Mouse (Mus musculus): ENCODE data around the gene Sez6l2. TPM values are rescaled to one million over a fixed set of nuclear protein-coding genes. Genes with fewer than 3 reads are reported as not detected.

The Sez6l2 gene
- polyA plus RNA-seq, 1 experiment from 2014 or later, result 30.6 TPM

- Histone ChIP-seq H3K9ac (replicated peaks; ENCODE audit: low read depth, low read length) (0 out of 2 replicates have a peak overlapping the region, but pooled peaks have one; percentile 19), H3K36me3 (ENCODE audit: control insufficient read depth, insufficient read depth) (peaks cover 4% of the 10 kb centered on the region; the same call in 1 of the 2 replicates), H3K27ac (ENCODE audit: low read length) (peak overlapping the region; percentile 91), H3K4me2 (ENCODE audit: low read length) (no peak overlapping the region), H3K27me3 (replicated peaks; ENCODE audit: control insufficient read depth, insufficient read depth, low read length) (no peaks in the 10 kb centered on the region), H3K4me1 (replicated peaks; ENCODE audit: control insufficient read depth, insufficient read depth, low read length) (peaks cover 13% of the 10 kb centered on the region), H3K9me3 (ENCODE audit: control insufficient read depth, low read length) (no peaks in the 10 kb centered on the region), H3K4me3 (replicated peaks; ENCODE audit: low read length) (no peak overlapping the region)
- ATAC-seq, result peak; percentile 91
- WGBS, result 62% methylated on average over 9 of the region's 9 CpGs
Observed at GRCm38 (mm10) chr7:127008239-127009019, 58.1 kb downstream of the Sez6l2 start.

DNA sequence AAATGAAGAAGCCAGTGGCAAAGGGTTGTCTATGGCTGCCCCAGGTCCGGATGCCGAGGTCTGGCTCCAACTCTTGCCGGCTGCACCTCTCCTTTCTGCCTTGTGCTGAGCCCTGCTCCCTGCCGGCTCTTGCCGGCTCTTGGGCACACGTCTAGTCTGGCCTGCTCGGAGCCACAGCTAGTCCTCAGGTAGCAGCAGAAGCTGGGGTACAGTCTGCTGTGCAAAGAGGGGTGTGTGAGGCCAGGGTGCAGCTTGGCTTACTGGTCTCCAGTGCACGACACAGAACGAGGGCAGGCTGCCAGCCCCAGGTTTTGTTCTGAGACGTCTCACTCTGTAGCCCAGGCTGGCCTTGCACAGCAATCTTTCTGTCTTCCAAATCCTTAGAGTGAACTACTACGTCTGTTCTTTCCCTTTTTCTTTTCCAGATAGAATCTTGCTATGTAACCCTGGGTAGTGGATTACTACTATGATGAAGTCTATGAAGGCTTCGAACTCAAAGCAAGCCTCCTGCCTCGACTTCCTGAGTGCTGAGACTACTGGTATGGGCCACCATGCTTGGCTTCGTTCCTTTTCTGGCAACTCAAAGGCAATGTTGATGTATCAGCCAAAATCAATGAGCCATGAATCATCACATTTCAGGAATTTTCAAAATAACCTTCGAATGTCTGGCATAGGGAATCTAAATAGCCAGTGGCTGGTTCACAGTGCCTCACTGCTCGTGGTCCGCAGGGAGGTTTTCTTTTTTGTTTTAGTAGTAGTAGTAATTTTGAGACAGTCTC, 59.1 kb downstream of the Sez6l2 start:
- H3K27ac ChIP-seq (ENCODE audit: low read length), result peak overlapping the region; percentile 91
- peaks cover 8% of the 10 kb centered on the region; the same call in 1 of the 2 replicates for H3K36me3 ChIP-seq (ENCODE audit: control insufficient read depth, insufficient read depth)
- H3K9ac ChIP-seq (replicated peaks; ENCODE audit: low read depth, low read length), result no peak overlapping the region; the same call in 1 of the 2 replicates
- no peaks in the 10 kb centered on the region for H3K9me3 ChIP-seq (ENCODE audit: control insufficient read depth, low read length)
- H3K27me3 ChIP-seq (replicated peaks; ENCODE audit: control insufficient read depth, insufficient read depth, low read length), result no peaks in the 10 kb centered on the region
- H3K4me1 ChIP-seq (replicated peaks; ENCODE audit: control insufficient read depth, insufficient read depth, low read length), result peaks cover 18% of the 10 kb centered on the region
- H3K4me3 ChIP-seq (replicated peaks; ENCODE audit: low read length), result no peak overlapping the region
- no peak overlapping the region for H3K4me2 ChIP-seq (ENCODE audit: low read length)
- 75% methylated on average over 17 of the region's 17 CpGs for WGBS
- ATAC-seq, result 0 out of 2 replicates have a peak, but pooled peaks have one; percentile 11

GRCm38 (mm10) chr7:127011051-127011450, 60.7 kb downstream of the Sez6l2 start:
- WGBS, result 95% methylated on average over 2 of the region's 2 CpGs
- Histone ChIP-seq H3K4me2 (ENCODE audit: low read length) (no peak overlapping the region), H3K9ac (replicated peaks; ENCODE audit: low read depth, low read length) (no peak overlapping the region), H3K4me1 (replicated peaks; ENCODE audit: control insufficient read depth, insufficient read depth, low read length) (peaks cover 30% of the 10 kb centered on the region), H3K4me3 (replicated peaks; ENCODE audit: low read length) (no peak overlapping the region), H3K36me3 (ENCODE audit: control insufficient read depth, insufficient read depth) (peaks cover 11% of the 10 kb centered on the region; the same call in 1 of the 2 replicates), H3K9me3 (ENCODE audit: control insufficient read depth, low read length) (no peaks in the 10 kb centered on the region), H3K27ac (ENCODE audit: low read length) (no peak overlapping the region), H3K27me3 (replicated peaks; ENCODE audit: control insufficient read depth, insufficient read depth, low read length) (no peaks in the 10 kb centered on the region)
- ATAC-seq, result no peak

DNA sequence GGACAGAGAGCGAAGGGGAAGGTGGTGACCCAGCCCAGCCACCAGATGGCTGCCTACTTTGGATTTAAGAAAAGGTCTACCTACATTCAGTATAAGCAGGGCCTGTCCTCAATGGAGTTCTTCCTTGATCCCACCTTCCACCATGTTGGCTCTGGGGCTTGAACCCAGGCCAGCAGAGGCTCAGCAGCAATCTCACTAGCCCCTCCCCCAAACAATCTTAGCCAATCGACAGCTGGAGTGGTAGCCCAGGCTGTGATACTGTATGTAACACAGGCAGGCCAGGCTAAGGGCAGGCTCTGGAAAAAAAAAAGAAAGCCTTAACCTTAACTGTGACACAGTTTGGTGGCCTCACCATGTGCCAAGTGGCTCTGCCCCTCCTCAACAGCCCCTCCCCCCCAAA, 61.4 kb downstream of the Sez6l2 start:
- H3K27me3 ChIP-seq (replicated peaks; ENCODE audit: control insufficient read depth, insufficient read depth, low read length), result no peaks in the 10 kb centered on the region
- no peak overlapping the region for H3K9ac ChIP-seq (replicated peaks; ENCODE audit: low read depth, low read length)
- H3K4me2 ChIP-seq (ENCODE audit: low read length), result no peak overlapping the region
- WGBS, result 84% methylated on average over 2 of the region's 2 CpGs
- H3K9me3 ChIP-seq (ENCODE audit: control insufficient read depth, low read length), result no peaks in the 10 kb centered on the region
- no peak for ATAC-seq
- H3K36me3 ChIP-seq (ENCODE audit: control insufficient read depth, insufficient read depth), result peaks cover 11% of the 10 kb centered on the region; the same call in 1 of the 2 replicates
- H3K4me1 ChIP-seq (replicated peaks; ENCODE audit: control insufficient read depth, insufficient read depth, low read length), result peaks cover 32% of the 10 kb centered on the region
- H3K4me3 ChIP-seq (replicated peaks; ENCODE audit: low read length), result no peak overlapping the region
- no peak overlapping the region for H3K27ac ChIP-seq (ENCODE audit: low read length)

DNA sequence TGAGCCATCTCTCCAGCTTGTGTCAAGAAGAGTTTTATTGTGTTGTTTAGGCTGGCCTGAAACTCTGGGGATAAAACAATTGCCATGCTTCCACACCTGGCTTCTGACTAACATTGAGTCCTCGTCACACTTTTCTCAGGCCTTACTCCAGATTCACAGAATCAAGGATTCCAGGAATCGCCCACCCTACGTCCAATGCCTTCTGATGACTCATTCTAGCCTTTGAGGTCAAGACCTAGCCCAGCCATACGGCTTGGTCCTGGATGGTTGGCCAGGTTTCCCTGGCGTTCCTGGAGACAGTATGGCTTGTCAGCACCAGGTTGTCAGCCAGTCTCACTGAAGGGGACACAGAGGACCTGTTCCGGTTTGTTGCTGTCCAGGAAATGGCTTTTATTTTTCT, 62.0 kb downstream of the Sez6l2 start:
- no peak overlapping the region for H3K27ac ChIP-seq (ENCODE audit: low read length)
- no peak overlapping the region for H3K4me2 ChIP-seq (ENCODE audit: low read length)
- ATAC-seq, result no peak
- H3K27me3 ChIP-seq (replicated peaks; ENCODE audit: control insufficient read depth, insufficient read depth, low read length), result no peaks in the 10 kb centered on the region
- H3K36me3 ChIP-seq (ENCODE audit: control insufficient read depth, insufficient read depth), result peaks cover 11% of the 10 kb centered on the region; the same call in 1 of the 2 replicates
- no peaks in the 10 kb centered on the region for H3K9me3 ChIP-seq (ENCODE audit: control insufficient read depth, low read length)
- H3K9ac ChIP-seq (replicated peaks; ENCODE audit: low read depth, low read length), result no peak overlapping the region
- no peak overlapping the region for H3K4me3 ChIP-seq (replicated peaks; ENCODE audit: low read length)
- H3K4me1 ChIP-seq (replicated peaks; ENCODE audit: control insufficient read depth, insufficient read depth, low read length), result peaks cover 32% of the 10 kb centered on the region
- 91% methylated on average over 6 of the region's 6 CpGs for WGBS

GRCm38 (mm10) chr7:127012845-127013244, 62.5 kb downstream of the Sez6l2 start:
- Histone ChIP-seq H3K9ac (replicated peaks; ENCODE audit: low read depth, low read length) (no peak overlapping the region), H3K27ac (ENCODE audit: low read length) (no peak overlapping the region), H3K27me3 (replicated peaks; ENCODE audit: control insufficient read depth, insufficient read depth, low read length) (no peaks in the 10 kb centered on the region), H3K9me3 (ENCODE audit: control insufficient read depth, low read length) (no peaks in the 10 kb centered on the region), H3K4me3 (replicated peaks; ENCODE audit: low read length) (no peak overlapping the region), H3K4me1 (replicated peaks; ENCODE audit: control insufficient read depth, insufficient read depth, low read length) (peaks cover 37% of the 10 kb centered on the region), H3K36me3 (ENCODE audit: control insufficient read depth, insufficient read depth) (peaks cover 11% of the 10 kb centered on the region; the same call in 1 of the 2 replicates), H3K4me2 (ENCODE audit: low read length) (no peak overlapping the region)
- ATAC-seq, result no peak
- WGBS, result 97% methylated on average over 10 of the region's 10 CpGs

DNA sequence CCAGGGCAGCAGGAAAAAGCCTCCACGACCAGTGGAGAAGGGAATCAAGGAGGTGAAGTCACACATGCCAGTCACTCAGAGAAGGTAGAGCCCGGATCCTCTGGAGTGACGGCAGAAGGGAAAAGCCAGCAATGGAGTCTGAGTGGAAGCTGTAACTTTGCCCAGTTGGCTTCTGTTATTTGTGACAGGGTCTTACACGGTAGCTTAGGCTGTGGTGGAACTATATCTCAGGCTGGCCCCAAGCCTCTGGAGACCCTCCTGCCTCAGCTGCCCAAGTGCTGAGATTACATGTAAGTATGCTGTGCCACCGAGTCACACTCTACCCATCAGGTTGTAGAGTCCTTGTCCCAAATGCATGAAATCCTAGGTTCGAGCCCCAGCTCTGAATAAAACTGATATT, 63.0 kb downstream of the Sez6l2 start:
- Histone ChIP-seq H3K9me3 (ENCODE audit: control insufficient read depth, low read length) (no peaks in the 10 kb centered on the region), H3K27me3 (replicated peaks; ENCODE audit: control insufficient read depth, insufficient read depth, low read length) (no peaks in the 10 kb centered on the region), H3K4me3 (replicated peaks; ENCODE audit: low read length) (no peak overlapping the region), H3K4me1 (replicated peaks; ENCODE audit: control insufficient read depth, insufficient read depth, low read length) (peaks cover 37% of the 10 kb centered on the region), H3K9ac (replicated peaks; ENCODE audit: low read depth, low read length) (no peak overlapping the region), H3K4me2 (ENCODE audit: low read length) (no peak overlapping the region), H3K27ac (ENCODE audit: low read length) (no peak overlapping the region), H3K36me3 (ENCODE audit: control insufficient read depth, insufficient read depth) (peaks cover 11% of the 10 kb centered on the region; the same call in 1 of the 2 replicates)
- 93% methylated on average over 6 of the region's 6 CpGs for WGBS
- no peak for ATAC-seq

- H3K4me2 ChIP-seq (ENCODE audit: low read length), result peak within 1 kb of the TSS; percentile 13; the same call in 1 of the 2 replicates
- H3K4me1 ChIP-seq (replicated peaks; ENCODE audit: control insufficient read depth, insufficient read depth, low read length), result peaks cover 39% of the 10 kb centered on the region
- peak within 1 kb of the TSS; percentile 21 for H3K4me3 ChIP-seq (replicated peaks; ENCODE audit: low read length)
- no peak within 1 kb of the TSS for H3K27ac ChIP-seq (ENCODE audit: low read length)
- H3K27me3 ChIP-seq (replicated peaks; ENCODE audit: control insufficient read depth, insufficient read depth, low read length), result no peaks in the 10 kb centered on the region
- H3K9ac ChIP-seq (replicated peaks; ENCODE audit: low read depth, low read length), result no peak within 1 kb of the TSS
- H3K9me3 ChIP-seq (ENCODE audit: control insufficient read depth, low read length), result no peaks in the 10 kb centered on the region
- 79% methylated on average over 11 of the region's 11 CpGs for WGBS
- no peak for ATAC-seq
- peaks cover 11% of the 10 kb centered on the region; the same call in 1 of the 2 replicates for H3K36me3 ChIP-seq (ENCODE audit: control insufficient read depth, insufficient read depth)
Observed at GRCm38 (mm10) chr7:127014320-127014719, 64.0 kb downstream of the Sez6l2 start, which contains the start of gene Mvp. TSS of gene Mvp (minus strand) at chr7:127014621.

DNA sequence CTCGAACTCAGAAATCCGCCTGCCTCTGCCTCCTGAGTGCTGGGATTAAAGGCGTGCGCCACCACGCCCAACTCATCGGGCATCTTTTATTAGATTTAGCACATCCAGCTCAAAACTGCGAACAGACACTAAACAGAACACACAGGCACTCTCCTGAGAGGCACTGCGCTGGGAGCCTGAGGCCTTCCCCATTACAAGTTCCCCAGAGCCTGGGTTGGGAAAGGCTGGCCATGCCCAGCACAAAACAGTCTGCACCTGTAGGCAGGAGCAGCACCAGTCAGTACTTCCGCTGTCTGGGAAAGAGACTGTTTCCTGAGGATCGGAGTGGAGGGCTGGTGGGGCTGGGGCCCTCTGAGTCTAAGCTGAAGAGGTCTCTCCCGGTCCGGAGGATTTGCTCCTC, 64.6 kb downstream of the Sez6l2 start:
- WGBS, result 96% methylated on average over 12 of the region's 12 CpGs
- H3K36me3 ChIP-seq (ENCODE audit: control insufficient read depth, insufficient read depth), result peaks cover 11% of the 10 kb centered on the region; the same call in 1 of the 2 replicates
- H3K4me2 ChIP-seq (ENCODE audit: low read length), result no peak overlapping the region
- H3K27ac ChIP-seq (ENCODE audit: low read length), result no peak overlapping the region
- H3K27me3 ChIP-seq (replicated peaks; ENCODE audit: control insufficient read depth, insufficient read depth, low read length), result no peaks in the 10 kb centered on the region
- peaks cover 46% of the 10 kb centered on the region for H3K4me1 ChIP-seq (replicated peaks; ENCODE audit: control insufficient read depth, insufficient read depth, low read length)
- ATAC-seq, result no peak
- H3K9ac ChIP-seq (replicated peaks; ENCODE audit: low read depth, low read length), result no peak overlapping the region
- H3K4me3 ChIP-seq (replicated peaks; ENCODE audit: low read length), result no peak overlapping the region
- H3K9me3 ChIP-seq (ENCODE audit: control insufficient read depth, low read length), result no peaks in the 10 kb centered on the region
